Mouse (Mus musculus) neutrophil, adult 65 days (primary cell): ENCODE results near the gene Acp1. TPM values are rescaled to one million over a fixed set of nuclear protein-coding genes. Genes with fewer than 3 reads are reported as not detected.

ENCODE experiments used
- total RNA-seq: library from RNA; stranded (reverse); gene quantifications from 2 replicates; pipeline ENCODE4 v1.2.4, GENCODE M21; 2023

Gene Acp1
- total RNA-seq = 16.5 and 20.1 TPM in 2 replicates

DNA sequence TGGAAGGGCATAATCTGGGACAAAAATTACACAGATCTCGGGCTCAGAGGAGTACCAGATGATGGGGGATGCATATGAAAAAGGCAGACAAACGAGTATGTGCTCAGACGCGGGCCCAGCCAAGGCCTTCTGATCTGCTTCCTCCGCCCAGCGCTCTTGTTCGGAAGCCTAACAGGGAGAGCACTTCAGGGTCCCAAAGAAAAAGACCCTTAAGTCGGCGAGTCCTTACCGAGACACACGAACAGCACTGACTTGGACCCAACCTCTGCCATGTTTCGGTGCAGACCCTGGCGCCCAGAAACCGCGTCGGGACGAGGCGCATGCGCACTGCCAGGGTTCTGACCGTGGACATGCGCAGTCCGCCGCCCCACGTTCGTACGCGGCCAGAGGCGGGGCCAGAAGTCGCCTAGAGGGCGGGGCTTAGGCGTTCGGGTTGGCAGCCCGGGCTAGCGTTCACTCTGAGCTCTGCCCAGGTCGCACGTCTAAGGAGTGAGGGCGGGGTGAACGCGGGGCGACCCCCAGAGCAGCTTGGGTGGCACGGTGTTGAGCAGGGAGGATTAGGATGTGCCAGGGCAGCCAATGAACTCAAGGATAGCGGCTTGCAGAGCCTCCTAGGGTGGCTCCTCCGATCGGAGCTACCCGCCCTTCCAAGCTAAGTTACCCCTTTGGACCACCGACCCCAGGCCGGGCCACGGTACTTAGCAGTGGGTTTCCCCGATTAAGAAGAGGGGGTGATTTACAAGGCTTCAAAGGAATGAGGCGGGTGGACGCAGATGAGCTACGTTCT is at the start of gene Acp1, which contains the start of gene Sh3yl1:
Acp1 (minus strand) TSS at position 329 of the 787 bp plus-strand sequence.
Sh3yl1 (plus strand) TSS at position 408 of the 787 bp plus-strand sequence.

DNA sequence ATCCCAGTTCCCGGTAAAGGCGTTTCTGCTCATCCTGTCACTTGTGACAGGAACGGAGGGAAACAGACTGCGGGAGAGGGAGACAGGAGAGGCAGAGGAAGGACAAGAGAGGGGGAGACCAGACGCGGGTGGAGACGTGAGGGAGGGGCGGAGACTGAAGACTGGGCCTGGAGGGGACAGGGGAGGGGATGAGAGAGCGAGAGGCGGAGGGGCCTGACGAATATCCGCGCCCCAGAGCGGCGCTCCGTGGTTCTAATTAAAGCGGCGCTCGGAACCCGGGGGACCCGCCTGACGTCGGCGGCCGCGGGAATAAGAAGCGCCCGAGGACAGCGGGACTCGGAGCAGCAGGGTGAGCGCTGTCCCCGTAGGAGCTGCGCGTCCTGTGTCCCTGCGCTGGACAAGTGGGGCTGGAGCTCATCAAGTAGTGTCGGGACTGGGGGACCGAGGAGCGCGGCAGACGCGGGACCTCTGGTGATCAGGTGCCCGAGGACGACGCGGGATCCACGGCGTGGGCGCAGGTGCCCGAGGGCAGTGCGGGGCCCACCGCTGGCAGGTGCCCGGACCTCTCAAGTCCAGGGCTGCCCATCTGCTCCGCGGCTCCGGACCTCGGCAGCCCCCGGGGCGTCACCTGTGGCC is 27.3 kb downstream of the Acp1 start, which contains the start of gene Alkal2:
Alkal2 (plus strand) TSS at position 337 of the 636 bp plus-strand sequence.

Other genes starting within 250 kb of the Acp1 start
- not detected in 2 replicates for gene Alkal2, start 27.3 kb downstream of the Acp1 start, total RNA-seq
- 1.9 and 2.5 TPM in 2 replicates for gene Sh3yl1, start 79 bp upstream of the Acp1 start, total RNA-seq
- gene Fam110c, start 162.3 kb upstream of the Acp1 start, total RNA-seq = not detected in 2 replicates